Mouse (Mus musculus): ENCODE measurements around the gene Kif26a.
A peak's percentile ranks its signal among the peaks of the same experiment; 100 is the strongest.

Kif26a gene

GRCm38 (mm10) chr12:112130957-112131356 lies 15.1 kb upstream of the Kif26a start:
- no peak for DNase-seq

- no peak for DNase-seq
Measured at GRCm38 (mm10) chr12:112140231-112140630, 5.8 kb upstream of the Kif26a start.

- no peak for DNase-seq
Measured at GRCm38 (mm10) chr12:112140745-112141144, 5.3 kb upstream of the Kif26a start.

- DNase-seq, result no peak
Measured at GRCm38 (mm10) chr12:112141300-112141699, 4.7 kb upstream of the Kif26a start.

- no peak for DNase-seq
Measured at GRCm38 (mm10) chr12:112143116-112143832, 2.7 kb upstream of the Kif26a start.

GRCm38 (mm10) chr12:112143833-112144201 lies 2.2 kb upstream of the Kif26a start:
- no peak for DNase-seq

- no peak for DNase-seq
Measured at GRCm38 (mm10) chr12:112144377-112145115, 1.5 kb upstream of the Kif26a start.

- peak; percentile 21 to 28 for DNase-seq
Measured at GRCm38 (mm10) chr12:112145211-112145874, 665 bp upstream of the Kif26a start.

GRCm38 (mm10) chr12:112147365-112147764 lies 1.4 kb downstream of the Kif26a start:
- no peak for DNase-seq

GRCm38 (mm10) chr12:112150011-112150410 lies 4.0 kb downstream of the Kif26a start:
- no peak for DNase-seq

- no peak for DNase-seq
Measured at GRCm38 (mm10) chr12:112151244-112151979, 5.4 kb downstream of the Kif26a start.

- no peak for DNase-seq
Measured at GRCm38 (mm10) chr12:112151980-112152362, 6.0 kb downstream of the Kif26a start.

- DNase-seq, result no peak
Measured at GRCm38 (mm10) chr12:112153597-112153996, 7.6 kb downstream of the Kif26a start.

GRCm38 (mm10) chr12:112154476-112154875 lies 8.5 kb downstream of the Kif26a start:
- DNase-seq, result no peak

- DNase-seq, result no peak
Measured at GRCm38 (mm10) chr12:112155218-112156051, 9.4 kb downstream of the Kif26a start.

- no peak for DNase-seq
Measured at GRCm38 (mm10) chr12:112156804-112157203, 10.8 kb downstream of the Kif26a start.

GRCm38 (mm10) chr12:112158246-112158645 lies 12.2 kb downstream of the Kif26a start:
- no peak for DNase-seq

- DNase-seq, result no peak
Measured at GRCm38 (mm10) chr12:112158784-112159183, 12.8 kb downstream of the Kif26a start.

- DNase-seq, result no peak
Measured at GRCm38 (mm10) chr12:112163981-112164839, 18.2 kb downstream of the Kif26a start.

GRCm38 (mm10) chr12:112164840-112165219 lies 18.8 kb downstream of the Kif26a start:
- DNase-seq, result no peak

GRCm38 (mm10) chr12:112169240-112169639 lies 23.2 kb downstream of the Kif26a start:
- DNase-seq, result no peak

Data from thymus, adult 18-20 months (tissue).